Mouse (Mus musculus): ENCODE measurements at regions not wholly inside any gene's neighbourhood (a gene's known extent, or its start where the extent isn't known, plus 50 kb on each side); places are given as distances from the start of the nearest gene placed in this dataset.

GRCm38 (mm10) chr10:120553097-120553453, 76.8 kb upstream of the Hmga2 start:
- DNase-seq: peak; percentile 26

- peak; percentile 32 for DNase-seq
Observed at GRCm38 (mm10) chr10:120552341-120553096, 76.2 kb upstream of the Hmga2 start.

- no peak for DNase-seq
Observed at GRCm38 (mm10) chr10:120551851-120552281, 75.6 kb upstream of the Hmga2 start.

GRCm38 (mm10) chr10:120547164-120547563, 70.9 kb upstream of the Hmga2 start:
- no peak for DNase-seq

GRCm38 (mm10) chr10:120541618-120542017, 65.3 kb upstream of the Hmga2 start:
- no peak for DNase-seq

- no peak for DNase-seq
Observed at GRCm38 (mm10) chr10:120538561-120538960, 62.3 kb upstream of the Hmga2 start.

- no peak for DNase-seq
Observed at GRCm38 (mm10) chr10:120528406-120528805, 52.1 kb upstream of the Hmga2 start.

GRCm38 (mm10) chr10:120527951-120528350, 51.7 kb upstream of the Hmga2 start:
- DNase-seq: no peak

- DNase-seq: no peak
Observed at GRCm38 (mm10) chr10:120526991-120527390, 50.7 kb upstream of the Hmga2 start.
